Mouse (Mus musculus): ENCODE measurements at regions not wholly inside any gene's neighbourhood (a gene's known extent, or its start where the extent isn't known, plus 50 kb on each side); places are given as distances from the start of the nearest gene placed in this dataset.

DNA sequence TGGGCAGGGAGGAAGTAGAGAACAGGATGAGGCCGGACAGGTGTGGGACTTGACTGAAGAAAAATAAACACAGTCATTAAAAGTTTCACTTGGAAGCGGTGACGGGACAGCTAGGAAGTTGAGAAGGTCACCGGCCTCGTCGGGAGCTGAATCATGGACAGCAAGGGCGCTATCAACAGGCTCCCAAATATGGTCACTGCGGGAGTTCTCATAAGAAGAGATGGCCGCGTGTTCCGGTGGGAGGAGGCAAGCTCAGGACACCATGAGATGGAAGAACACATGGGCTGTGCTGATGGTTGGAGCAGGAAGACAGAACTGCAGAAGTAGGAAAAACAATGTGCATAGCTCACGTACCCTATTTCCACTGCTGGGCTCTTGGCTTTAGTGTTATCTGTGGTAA, 68.9 kb upstream of the Vldlr start:
- Histone ChIP-seq H3K79me2 (ENCODE audit: control insufficient read depth, insufficient read depth, low read length, poor library complexity) (no peaks in the 10 kb centered on the region), H3K36me3 (ENCODE audit: control insufficient read depth in 1 of 2, insufficient read depth in 2 of 2, low read length in 2 of 2) (no peaks in the 10 kb centered on the region), H3K9me3 (replicated peaks; ENCODE audit: insufficient read depth, low read length) (no peaks in the 10 kb centered on the region), H3K27me3 (ENCODE audit: control insufficient read depth in 1 of 2, insufficient read depth in 2 of 2, low read length in 2 of 2) (no peaks in the 10 kb centered on the region), H3K9ac (ENCODE audit: control insufficient read depth, low read depth, low read length, poor library complexity, severe bottlenecking) (no peak overlapping the region), H3K4me1 (ENCODE audit: control insufficient read depth in 1 of 2, insufficient read depth in 2 of 2, low read length in 2 of 2) (no peaks in the 10 kb centered on the region), H3K4me3 (ENCODE audit: control insufficient read depth in 1 of 2, insufficient read depth in 1 of 2, low read depth in 2 of 2, low read length in 2 of 2) (no peak overlapping the region), H3K27ac (ENCODE audit: control insufficient read depth, low read depth, low read length) (no peak overlapping the region)
- TF ChIP-seq MXI1 (IDR thresholded peaks at IDR 0.05; ENCODE audit: low read depth, low read length), result no peak
- TF ChIP-seq BHLHE40 (IDR thresholded peaks at IDR 0.05; ENCODE audit: borderline replicate concordance, low read depth, low read length), result no peak
- TF ChIP-seq RCOR1 (IDR thresholded peaks at IDR 0.05; ENCODE audit: low read depth, low read length), result no peak
- no peak for TF ChIP-seq ZC3H11A (IDR thresholded peaks at IDR 0.05; ENCODE audit: low read depth, low read length)
- TF ChIP-seq POLR2AphosphoS5 (IDR thresholded peaks at IDR 0.05; ENCODE audit: borderline replicate concordance, low read depth, low read length), result no peak
- TF ChIP-seq SMC3 (IDR thresholded peaks at IDR 0.05; ENCODE audit: low read depth, low read length), result no peak
- DNase-seq (ENCODE audit: low read depth, low spot score), result no peak

DNA sequence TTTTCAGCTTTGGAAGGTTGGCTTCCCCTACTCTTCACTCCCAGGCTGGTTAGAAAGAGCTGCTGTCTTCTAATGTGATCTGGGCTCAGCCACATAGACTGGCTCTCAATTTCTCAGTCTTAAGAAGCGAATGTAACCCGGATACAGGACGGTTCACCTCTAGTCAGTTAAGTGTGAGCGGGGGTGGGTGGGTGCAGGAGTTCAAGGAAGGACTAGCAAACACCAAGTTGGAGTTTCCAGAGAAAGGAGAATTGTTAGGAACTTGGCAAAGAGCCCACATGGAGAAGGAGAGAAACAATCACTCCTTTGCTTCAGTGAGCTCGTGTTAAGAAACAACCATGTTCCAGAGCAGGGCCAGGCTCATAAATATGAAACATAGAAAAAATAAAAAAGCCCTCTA, 68.0 kb upstream of the Vldlr start:
- DNase-seq (ENCODE audit: low read depth, low spot score), result no peak
- no peaks in the 10 kb centered on the region for H3K9me3 ChIP-seq (replicated peaks; ENCODE audit: insufficient read depth, low read length)
- no peak overlapping the region for H3K27ac ChIP-seq (ENCODE audit: control insufficient read depth, low read depth, low read length)
- H3K79me2 ChIP-seq (ENCODE audit: control insufficient read depth, insufficient read depth, low read length, poor library complexity), result no peaks in the 10 kb centered on the region
- no peak overlapping the region for H3K9ac ChIP-seq (ENCODE audit: control insufficient read depth, low read depth, low read length, poor library complexity, severe bottlenecking)
- no peak overlapping the region for H3K4me3 ChIP-seq (ENCODE audit: control insufficient read depth in 1 of 2, insufficient read depth in 1 of 2, low read depth in 2 of 2, low read length in 2 of 2)
- no peaks in the 10 kb centered on the region for H3K27me3 ChIP-seq (ENCODE audit: control insufficient read depth in 1 of 2, insufficient read depth in 2 of 2, low read length in 2 of 2)
- H3K36me3 ChIP-seq (ENCODE audit: control insufficient read depth in 1 of 2, insufficient read depth in 2 of 2, low read length in 2 of 2), result no peaks in the 10 kb centered on the region
- H3K4me1 ChIP-seq (ENCODE audit: control insufficient read depth in 1 of 2, insufficient read depth in 2 of 2, low read length in 2 of 2), result no peaks in the 10 kb centered on the region
- TF ChIP-seq E2F4 (IDR thresholded peaks at IDR 0.05; ENCODE audit: borderline replicate concordance, low read depth, low read length) (no peak), MAFK (IDR thresholded peaks at IDR 0.05; ENCODE audit: borderline replicate concordance, low read depth, low read length) (no peak), MAX (IDR thresholded peaks at IDR 0.05; ENCODE audit: low read length) (no peak), UBTF (IDR thresholded peaks at IDR 0.05; ENCODE audit: borderline replicate concordance, insufficient read depth, low read depth, low read length) (no peak), MYC (IDR thresholded peaks at IDR 0.05; ENCODE audit: low read depth, low read length) (no peak), MXI1 (IDR thresholded peaks at IDR 0.05; ENCODE audit: low read depth, low read length) (no peak), RAD21 (IDR thresholded peaks at IDR 0.05; ENCODE audit: low read depth, low read length) (no peak), NRF1 (IDR thresholded peaks at IDR 0.05; ENCODE audit: insufficient read depth, low read depth, low read length, poor library complexity, severe bottlenecking) (no peak), ZC3H11A (IDR thresholded peaks at IDR 0.05; ENCODE audit: low read depth, low read length) (no peak), ETS1 (IDR thresholded peaks at IDR 0.05; ENCODE audit: low read depth, low read length) (no peak), POLR2A (IDR thresholded peaks at IDR 0.05; ENCODE audit: control insufficient read depth in 1 of 2, insufficient read depth in 1 of 2, low read depth in 1 of 2, low read length in 2 of 2, poor library complexity in 1 of 2) (no peak), USF1 (IDR thresholded peaks at IDR 0.05; ENCODE audit: low read depth, low read length) (no peak), USF2 (IDR thresholded peaks at IDR 0.05; ENCODE audit: borderline replicate concordance in 1 of 2, insufficient read depth in 1 of 2, low read depth in 1 of 2, low read length in 2 of 2) (no peak), SMC3 (IDR thresholded peaks at IDR 0.05; ENCODE audit: low read depth, low read length) (no peak), KAT2A (conservative IDR thresholded peaks at IDR 0.05; ENCODE audit: low read depth, low read length) (no peak), CHD1 (IDR thresholded peaks at IDR 0.05; ENCODE audit: low read depth, low read length) (no peak), NELFE (IDR thresholded peaks at IDR 0.05; ENCODE audit: low read depth, low read length) (no peak), POLR2AphosphoS5 (IDR thresholded peaks at IDR 0.05; ENCODE audit: borderline replicate concordance, low read depth, low read length) (no peak), HCFC1 (IDR thresholded peaks at IDR 0.05; ENCODE audit: low read depth, low read length) (no peak)
